Mouse (Mus musculus): ENCODE results near the gene Nqo1. TPM values are rescaled to one million over a fixed set of nuclear protein-coding genes. Genes with fewer than 3 reads are reported as not detected.

Gene Nqo1
- total RNA-seq (2012; rRNA removed), result 1.6 and 1.9 TPM in 2 replicates
- 0.94 and 1.1 TPM in 2 replicates for total RNA-seq (2014; rRNA removed)
- 23.8 and 24.6 TPM in 2 replicates for polyA plus RNA-seq (2012; ENCODE audit: insufficient read length, low read depth)

GRCm38 (mm10) chr8:107403038-107403781, at the start of gene Nqo1:
TSS of gene Nqo1 (minus strand) at chr8:107403206.
- Histone ChIP-seq H3K9me3 (replicated peaks; ENCODE audit: low read length) (no peaks in the 10 kb centered on the region), H3K4me2 (ENCODE audit: insufficient read depth, low read depth, poor library complexity, severe bottlenecking) (peak within 1 kb of the TSS; percentile 89), H3K27me3 (replicated peaks) (no peaks in the 10 kb centered on the region), H3K4me1 (ENCODE audit: control insufficient read depth in 1 of 2, insufficient read depth in 2 of 2) (peaks cover 8 to 52% of the 10 kb centered on the region in 2 experiments; a peak in 3 of 4 replicates), H3K4me3 (replicated peaks in 1 of 3; ENCODE audit: low read depth in 2 of 3, low read length in 2 of 3, poor library complexity in 1 of 3) (peak within 1 kb of the TSS; percentile 28 to 48 (median 37)), H3K36me3 (replicated peaks in 1 of 2; ENCODE audit: control insufficient read depth in 1 of 2, insufficient read depth in 1 of 2, low read length in 1 of 2) (peaks cover 0 to 18% of the 10 kb centered on the region in 2 experiments), H3K9ac (ENCODE audit: insufficient read depth, low read depth) (peak within 1 kb of the TSS; percentile 16), H3K27ac (ENCODE audit: insufficient read depth, low read depth) (no peak within 1 kb of the TSS; the same call in 1 of the 2 replicates), H3K79me2 (replicated peaks; ENCODE audit: control insufficient read depth, extremely low read depth, insufficient read depth, poor library complexity, severe bottlenecking) (no peaks in the 10 kb centered on the region)
- dilution Hi-C loops (cut with MboI; ENCODE audit: extremely low pct_ligation_motif_present, extremely low pct_unique_long_range_greater_than_20kb, low sequenced_read_pairs) (no loop called here), in situ Hi-C loops (cut with MboI; ENCODE audit: low pct_ligation_motif_present, low pct_unique_long_range_greater_than_20kb, low sequenced_read_pairs) (no loop called here)
- peak; percentile 38 for DNase-seq (ENCODE audit: extremely low read depth)
- no peak for TF ChIP-seq POLR2AphosphoS2 (IDR thresholded peaks at IDR 0.05; ENCODE audit: low read depth, low read length)
- no peak for TF ChIP-seq GABPA (IDR thresholded peaks at IDR 0.05; ENCODE audit: insufficient replicate concordance, low read depth, low read length)
- TF ChIP-seq ETS1 (conservative IDR thresholded peaks at IDR 0.05; ENCODE audit: low read depth, low read length), result no peak
- 0 out of 2 replicates have a peak, but pooled peaks have one; percentile 28 for TF ChIP-seq MYC (IDR thresholded peaks at IDR 0.05; ENCODE audit: low read depth, low read length)
- no peak for TF ChIP-seq USF2 (conservative IDR thresholded peaks at IDR 0.05; ENCODE audit: low read depth, low read length)
- TF ChIP-seq NRF1 (IDR thresholded peaks at IDR 0.05; ENCODE audit: low read depth, low read length), result no peak
- peak; percentile 63; the same call in 1 of the 2 replicates for TF ChIP-seq SIN3A (IDR thresholded peaks at IDR 0.05; ENCODE audit: low read length)
- TF ChIP-seq CTCF (conservative IDR thresholded peaks at IDR 0.05 in 1 of 2, IDR thresholded peaks at IDR 0.05 in 1 of 2; ENCODE audit: low read depth in 2 of 2, low read length in 2 of 2), result no peak
- TF ChIP-seq UBTF (IDR thresholded peaks at IDR 0.05; ENCODE audit: low read depth, low read length), result no peak
- no peak for TF ChIP-seq ZC3H11A (IDR thresholded peaks at IDR 0.05; ENCODE audit: low read depth, low read length)
- TF ChIP-seq EP300 (IDR thresholded peaks at IDR 0.05; ENCODE audit: low read length), result no peak
- TF ChIP-seq MAX (IDR thresholded peaks at IDR 0.05; ENCODE audit: low read length), result no peak
- TF ChIP-seq ZNF384 (IDR thresholded peaks at IDR 0.05; ENCODE audit: low read depth, low read length), result no peak
- no peak for TF ChIP-seq CHD1 (IDR thresholded peaks at IDR 0.05; ENCODE audit: low read depth, low read length)
- TF ChIP-seq USF1 (IDR thresholded peaks at IDR 0.05; ENCODE audit: low read depth, low read length), result no peak
- TF ChIP-seq RCOR1 (conservative IDR thresholded peaks at IDR 0.05; ENCODE audit: low read depth, low read length), result no peak
- TF ChIP-seq MAFK (IDR thresholded peaks at IDR 0.05; ENCODE audit: insufficient replicate concordance, low read length), result peak; percentile 79; the same call in 1 of the 2 replicates
- no peak for TF ChIP-seq NELFE (IDR thresholded peaks at IDR 0.05; ENCODE audit: low read depth, low read length)
- TF ChIP-seq RAD21 (IDR thresholded peaks at IDR 0.05; ENCODE audit: low read depth, low read length), result no peak
- TF ChIP-seq TBP (conservative IDR thresholded peaks at IDR 0.05; ENCODE audit: low read depth, low read length), result no peak
- peak; percentile 88 for TF ChIP-seq MXI1 (IDR thresholded peaks at IDR 0.05; ENCODE audit: low read depth, low read length)
- no peak for TF ChIP-seq CHD2 (IDR thresholded peaks at IDR 0.05; ENCODE audit: low read length)
- TF ChIP-seq JUND (conservative IDR thresholded peaks at IDR 0.05; ENCODE audit: low read depth, low read length), result no peak
- no peak for TF ChIP-seq ZKSCAN1 (IDR thresholded peaks at IDR 0.05; ENCODE audit: borderline replicate concordance, low read depth, low read length)
- no peak for TF ChIP-seq KAT2A (IDR thresholded peaks at IDR 0.05; ENCODE audit: insufficient replicate concordance, low read length)
- TF ChIP-seq POLR2A (IDR thresholded peaks at IDR 0.05; ENCODE audit: low read depth, low read length), result peak; percentile 50

Measured in CH12.LX (cell line).